Mouse (Mus musculus) liver, postnatal 0 days (tissue): ENCODE results near the gene Ppp1r18. TPM values are rescaled to one million over a fixed set of nuclear protein-coding genes. Genes with fewer than 3 reads are reported as not detected.

Experiments
- ATAC-seq: fragments of 200-750 bp; cut with Nextera tagmentation; 2 replicates; pipeline ENCODE4 v1.8.0; 2017; ENCODE audit warnings: mild to moderate bottlenecking, moderate library complexity
- DNase-seq: peaks from one replicate; pipeline ENCODE4 v3.0.0-alpha.2; 2016
- H3K27ac ChIP-seq: fragments of 300-500 bp; sonication (generic); 2 replicates; pipeline ENCODE4 v1.5.1; 2014; ENCODE audit warnings: antibody characterized with exemption, moderate library complexity, mild to moderate bottlenecking, low read depth
- H3K27me3 ChIP-seq: fragments of 300-500 bp; sonication (generic); 2 replicates; pipeline ENCODE4 v1.6.1; 2014; ENCODE audit warnings: low read length, control low read depth, mixed read lengths; ENCODE audit not compliant: insufficient read depth
- H3K36me3 ChIP-seq: fragments of 300-500 bp; sonication (generic); replicated peaks from 2 replicates; pipeline ENCODE4 v1.6.1; 2014; ENCODE audit warnings: mild to moderate bottlenecking, control low read depth, low read length, moderate library complexity, mixed read lengths; ENCODE audit not compliant: insufficient read depth
- H3K4me1 ChIP-seq: fragments of 300-500 bp; sonication (generic); 2 replicates; pipeline ENCODE4 v1.6.1; 2014; ENCODE audit warnings: antibody characterized with exemption, mild to moderate bottlenecking, control low read depth; ENCODE audit not compliant: insufficient read depth
- H3K4me2 ChIP-seq: fragments of 300-500 bp; sonication (generic); 2 replicates; pipeline ENCODE4 v1.6.1; 2014; ENCODE audit warnings: low read depth, mild to moderate bottlenecking, low read length, moderate library complexity, mixed read lengths
- H3K4me3 ChIP-seq: fragments of 300-500 bp; sonication (generic); 2 replicates; pipeline ENCODE4 v1.5.1; 2014; ENCODE audit warnings: low read depth, low read length
- H3K9ac ChIP-seq: fragments of 300-500 bp; sonication (generic); replicated peaks from 2 replicates; pipeline ENCODE4 v1.6.1; 2014; ENCODE audit warnings: mild to moderate bottlenecking, moderate library complexity
- H3K9me3 ChIP-seq: fragments of 300-500 bp; sonication (generic); 2 replicates; pipeline ENCODE4 v1.6.1; 2016; ENCODE audit warnings: mild to moderate bottlenecking, control low read depth, low read length, mixed read lengths
- CTCF ChIP-seq: sonication (generic); IDR thresholded peaks from 2 replicates; pipeline ENCODE4 v1.5.1; 2016; ENCODE audit warnings: antibody characterized with exemption, low read depth
- EP300 ChIP-seq: IDR thresholded peaks from 2 replicates; pipeline ENCODE4 v1.6.1; 2016; ENCODE audit warnings: antibody characterized with exemption, low read depth, mild to moderate bottlenecking
- WGBS: fragments of 180-500 bp; shearing (Covaris S2); extraction: QIAGEN DNeasy Blood & Tissue Kit; methylation state at CpG from one replicate; pipeline ENCODE4 v1.1.7; 2014; ENCODE audit not compliant: insufficient replicate concordance; 5-methylcytosine and 5-hydroxymethylcytosine counted together
- polyA plus RNA-seq: library from polyadenylated mRNA; unstranded; fragments of >200 nt; fragmentation: Nextera tagmentation; extraction: Ambion mirVana; gene quantifications from 2 replicates; pipeline ENCODE4 v1.2.1, GENCODE M21; 2015

The Ppp1r18 gene
- polyA plus RNA-seq, 1 experiment from 2014 or later = 14.1 TPM

DNA sequence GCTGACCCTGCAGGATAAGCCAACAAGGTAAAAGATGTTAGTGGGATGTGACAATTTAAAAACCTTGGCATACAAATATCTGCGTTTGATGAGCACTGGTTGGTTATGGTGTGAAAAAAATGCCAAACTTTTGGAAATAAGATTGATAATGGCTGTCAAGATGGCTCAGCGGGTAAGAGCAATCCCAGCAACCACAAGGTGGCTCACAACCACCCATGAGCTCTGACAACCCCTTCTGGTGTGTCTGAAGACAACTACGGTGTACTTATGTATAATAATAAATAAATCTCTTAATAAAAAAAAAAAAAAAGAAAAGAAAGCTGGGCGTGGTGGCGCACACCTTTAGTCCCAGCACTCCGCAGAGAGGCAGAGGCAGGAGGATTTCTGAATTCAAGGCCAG is 49.6 kb downstream of the Ppp1r18 start:
- Histone ChIP-seq H3K27me3 (no peaks in the 10 kb centered on the region), H3K36me3 (peaks cover 36% of the 10 kb centered on the region), H3K4me3 (peak overlapping the region; percentile 63), H3K4me1 (peaks cover 11% of the 10 kb centered on the region), H3K9ac (peak overlapping the region; percentile 94; the same call in 1 of the 2 replicates), H3K4me2 (peak overlapping the region; percentile 81), H3K9me3 (no peaks in the 10 kb centered on the region), H3K27ac (peak overlapping the region; percentile 95)
- ATAC-seq (no peak), DNase-seq (no peak)
- TF ChIP-seq EP300 = no peak
- peak; percentile 35 for TF ChIP-seq CTCF
- WGBS = 57% methylated on average over 6 of the region's 6 CpGs

DNA sequence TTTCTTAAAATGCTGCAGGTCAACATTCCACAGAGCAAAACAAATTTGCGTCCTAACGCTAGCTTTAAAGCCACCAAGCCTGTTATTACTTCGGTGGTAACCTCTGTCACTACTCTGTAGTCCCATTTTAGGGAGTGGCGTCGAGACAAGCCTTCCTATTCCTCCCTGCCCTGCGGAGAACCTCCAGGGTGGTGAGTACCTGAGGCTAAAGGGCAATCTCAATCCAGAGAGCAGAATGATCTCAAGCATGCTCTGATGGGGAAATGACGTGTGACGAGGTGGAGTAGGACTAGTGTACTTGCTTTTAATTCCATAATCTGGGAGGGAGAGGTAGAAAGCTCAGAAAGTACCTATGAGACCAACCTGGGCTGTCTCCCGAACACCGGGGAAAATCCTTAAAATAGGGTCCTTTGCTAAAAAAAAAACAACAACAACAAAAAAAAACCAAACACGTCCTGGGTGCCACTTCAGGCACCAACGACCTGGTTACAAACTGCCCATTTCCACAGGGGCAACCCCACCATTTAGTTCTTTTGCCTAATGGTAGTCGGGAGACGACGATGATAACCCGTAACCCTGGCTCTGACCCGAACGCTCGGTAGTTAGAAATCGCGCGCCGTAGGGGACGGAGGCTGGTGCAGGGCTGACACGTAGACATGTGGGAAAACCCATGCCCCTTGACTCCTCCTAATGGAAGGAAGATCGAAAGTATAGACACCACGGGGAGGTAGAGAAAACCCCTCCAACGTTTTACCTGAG is 50.3 kb downstream of the Ppp1r18 start:
- ATAC-seq (peak; percentile 8), DNase-seq (peak; percentile 37)
- no peak for TF ChIP-seq EP300
- TF ChIP-seq CTCF = no peak
- Histone ChIP-seq H3K9me3 (no peaks in the 10 kb centered on the region), H3K36me3 (peaks cover 36% of the 10 kb centered on the region), H3K4me2 (peak overlapping the region; percentile 81), H3K9ac (peak overlapping the region; percentile 94), H3K4me3 (peak overlapping the region; percentile 63), H3K4me1 (peaks cover 16% of the 10 kb centered on the region), H3K27me3 (no peaks in the 10 kb centered on the region), H3K27ac (peak overlapping the region; percentile 95)
- WGBS = 2% methylated on average over 28 of the region's 28 CpGs

DNA sequence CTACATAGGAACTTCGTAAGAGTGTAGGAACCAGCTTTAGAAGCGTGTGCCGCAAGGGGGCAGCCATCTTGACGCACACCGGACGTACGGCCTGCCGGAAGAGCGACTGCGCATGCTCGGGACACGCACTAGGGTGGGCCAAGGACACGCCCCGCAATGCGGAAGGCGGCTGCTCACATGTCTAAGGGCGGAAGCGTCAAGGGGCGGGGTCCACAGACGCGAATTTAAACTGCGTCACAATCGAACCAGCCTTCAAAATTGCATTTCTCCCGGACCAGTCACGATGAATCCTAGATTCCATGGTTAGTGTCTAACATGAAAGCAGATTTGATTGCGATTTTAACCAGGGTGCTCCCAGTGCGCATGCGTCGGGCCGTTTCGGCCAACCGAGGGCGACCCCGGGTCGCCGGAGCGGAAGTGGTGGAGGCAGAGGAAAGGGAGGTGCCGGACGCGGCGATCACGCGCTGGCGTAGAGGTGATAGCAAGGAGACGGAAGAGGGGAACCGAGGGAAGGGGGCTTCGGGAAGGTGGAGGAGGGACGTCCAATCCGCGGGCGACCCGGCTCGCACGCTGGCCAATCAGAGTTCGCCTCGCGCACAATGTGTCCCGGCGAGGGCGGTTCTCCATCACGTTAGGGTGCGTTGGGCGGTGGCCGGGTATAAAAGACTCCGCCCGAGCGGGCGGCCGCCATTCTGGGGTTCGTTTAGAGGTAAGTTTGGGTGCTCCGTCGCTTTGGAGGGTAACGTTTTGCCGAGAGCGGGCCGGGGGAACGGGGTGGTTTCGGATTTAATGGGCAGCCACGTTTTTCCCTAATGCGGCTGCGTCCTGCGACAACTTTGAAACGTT is 51.1 kb downstream of the Ppp1r18 start, which contains the start of the genes Mrps18b and Ppp1r10:
Gene Mrps18b, minus strand, starts transcription at position 93 of the 846 bp plus-strand sequence.
Gene Ppp1r10, plus strand, starts transcription at position 138 of the 846 bp plus-strand sequence.
- Histone ChIP-seq H3K27ac (peak within 1 kb of the TSS; percentile 100), H3K9ac (peak within 1 kb of the TSS; percentile 94), H3K4me1 (peaks cover 24% of the 10 kb centered on the region), H3K4me2 (peak within 1 kb of the TSS; percentile 81), H3K9me3 (no peaks in the 10 kb centered on the region), H3K4me3 (peak within 1 kb of the TSS; percentile 63), H3K27me3 (no peaks in the 10 kb centered on the region), H3K36me3 (peaks cover 32% of the 10 kb centered on the region)
- DNase-seq (peak; percentile 99), ATAC-seq (peak; percentile 89)
- peak; percentile 82 for TF ChIP-seq CTCF
- TF ChIP-seq EP300 = peak; percentile 84
- under 1% methylated on average over 83 of the region's 83 CpGs for WGBS

DNA sequence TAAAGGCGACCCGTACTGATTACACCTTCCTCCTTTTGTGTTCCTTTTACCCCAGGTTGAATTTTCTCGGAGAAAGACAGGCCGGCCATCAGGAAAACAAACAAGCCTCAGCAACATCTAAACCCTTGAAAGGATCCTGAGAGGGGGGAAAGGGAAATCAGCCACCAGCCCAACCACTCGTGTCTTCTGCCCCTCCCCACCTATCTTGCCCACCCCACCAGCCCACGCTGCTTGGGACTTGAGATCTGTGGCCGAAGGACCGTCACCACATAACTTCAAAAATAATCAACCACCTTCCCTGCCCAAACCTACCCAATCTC is 51.7 kb downstream of the Ppp1r18 start:
- Histone ChIP-seq H3K9ac (peak overlapping the region; percentile 94), H3K4me2 (peak overlapping the region; percentile 76), H3K27me3 (no peaks in the 10 kb centered on the region), H3K36me3 (peaks cover 30% of the 10 kb centered on the region), H3K4me1 (peaks cover 30% of the 10 kb centered on the region), H3K27ac (peak overlapping the region; percentile 100), H3K9me3 (no peaks in the 10 kb centered on the region), H3K4me3 (peak overlapping the region; percentile 63)
- ATAC-seq (no peak), DNase-seq (no peak)
- no peak for TF ChIP-seq EP300
- no peak for TF ChIP-seq CTCF
- WGBS = under 1% methylated on average over 8 of the region's 8 CpGs

DNA sequence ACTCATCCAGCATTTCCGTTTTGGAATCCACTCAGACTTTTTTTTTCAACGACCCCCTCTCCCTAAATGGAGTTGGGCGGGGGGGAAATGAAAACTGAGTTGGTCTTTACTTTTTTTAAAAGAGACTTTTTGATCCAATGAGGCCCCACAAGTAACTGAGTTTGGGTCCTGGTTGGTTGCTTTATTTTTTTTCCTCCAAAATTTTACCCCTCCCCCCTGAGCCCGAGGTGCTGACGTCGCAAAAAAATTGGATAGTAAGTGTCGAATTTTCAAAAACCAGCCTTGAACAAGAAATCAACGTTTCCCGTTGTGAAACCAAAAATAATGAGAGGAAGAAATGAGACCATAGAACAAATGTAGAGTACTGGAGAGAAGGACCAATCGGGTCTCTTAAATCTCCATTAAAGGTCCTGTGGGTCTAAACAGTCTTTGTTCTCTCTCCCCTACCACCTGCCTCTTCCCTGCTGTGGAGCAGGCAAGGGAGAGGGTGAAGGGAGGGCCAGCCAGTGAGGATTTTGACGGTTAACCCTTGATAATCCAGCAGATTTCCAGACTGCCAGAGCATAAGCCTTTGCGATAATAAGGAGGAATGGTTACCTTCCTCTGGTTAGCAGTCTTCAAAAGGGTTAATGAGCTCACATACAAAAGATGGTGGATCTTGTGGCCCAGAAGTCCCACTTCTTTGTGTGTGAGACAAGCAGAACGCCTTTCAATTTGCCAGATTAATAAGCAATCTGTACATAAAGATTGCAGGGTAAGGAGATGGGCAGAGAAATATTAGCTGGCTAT is 52.3 kb downstream of the Ppp1r18 start:
- Histone ChIP-seq H3K9me3 (no peaks in the 10 kb centered on the region), H3K4me2 (peak overlapping the region; percentile 76), H3K4me3 (peak overlapping the region; percentile 63), H3K36me3 (peaks cover 28% of the 10 kb centered on the region), H3K9ac (peak overlapping the region; percentile 94), H3K4me1 (peaks cover 35% of the 10 kb centered on the region), H3K27me3 (no peaks in the 10 kb centered on the region), H3K27ac (peak overlapping the region; percentile 100)
- peak; percentile 55 for DNase-seq
- WGBS = under 1% methylated on average over 13 of the region's 13 CpGs
- no peak for ATAC-seq
- TF ChIP-seq CTCF (no peak), EP300 (no peak)
